ENCODE assay signal across 10 mouse cellular contexts in genomic region chr8:47461650-47462049, GRCm38 (mm10). TPM values are rescaled to one million over a fixed set of nuclear protein-coding genes. Genes with fewer than 3 reads are reported as not detected.
DNase-seq lines count a peak whose midpoint lies in the region; TF ChIP-seq lines count a peak whose summit lies in the region.
"Had no signal": no experiment of that assay in that cellular context is flagged by ENCODE, and none has a peak within 500 bp of the region (broad histone marks: within the 10 kb centered on the region; RNA-seq: fewer than 3 reads in every experiment).

No protein-coding gene starts in this region.

- no peaks in the 10 kb centered on the region for H3K27me3 ChIP-seq in heart, adult 2 months (ENCODE audit: control insufficient read depth, insufficient read depth, low read length)
- H3K27me3 ChIP-seq: embryonic facial prominence, embryonic 15.5 days; liver, embryonic 13.5 days had no signal

- WGBS in heart, adult 2 months: 23% methylated on average over 10 of the region's 10 CpGs

- peaks cover 2% of the 10 kb centered on the region; the same call in 1 of the 2 replicates for H3K36me3 ChIP-seq in heart, adult 2 months (ENCODE audit: control insufficient read depth, insufficient read depth, low read length)
- H3K36me3 ChIP-seq: embryonic facial prominence, embryonic 15.5 days; liver, embryonic 13.5 days had no signal

- H3K79me2 ChIP-seq in heart, adult 2 months (replicated peaks; ENCODE audit: control insufficient read depth, insufficient read depth, low read length): no peaks in the 10 kb centered on the region

- H3K4me1 ChIP-seq in heart, adult 2 months (ENCODE audit: control insufficient read depth, insufficient read depth, low read length): peaks cover 1% of the 10 kb centered on the region; the same call in 1 of the 2 replicates
- H3K4me1 ChIP-seq: embryonic facial prominence, embryonic 15.5 days; liver, embryonic 13.5 days had no signal

- intact Hi-C loops in left cerebral cortex, postnatal 4 days (cut with DNase I): no loop called here
- intact Hi-C loops in heart, adult 2 months (cut with DNase I): loop anchor here (10.0 kb wide), 1 partner anchor 47 kb away; no protein-coding TSS in a partner anchor

- TF ChIP-seq POLR2A in heart, adult 2 months (IDR thresholded peaks at IDR 0.05; ENCODE audit: insufficient read depth, low read depth, low read length): peak; percentile 51; the same call in 1 of the 2 replicates

- 0 out of 2 replicates have a peak, but pooled peaks have one; percentile 32 for TF ChIP-seq EP300 in heart, adult 2 months (IDR thresholded peaks at IDR 0.05; ENCODE audit: insufficient read depth, low read depth, low read length)

- no peak overlapping the region for H3K9ac ChIP-seq in heart, adult 2 months (ENCODE audit: low read depth, low read length)
- H3K9ac ChIP-seq: embryonic facial prominence, embryonic 15.5 days; liver, embryonic 13.5 days had no signal

- peak overlapping the region; percentile 75 for H3K27ac ChIP-seq in heart, adult 2 months
- H3K27ac ChIP-seq: embryonic facial prominence, embryonic 15.5 days; liver, embryonic 13.5 days had no signal

- H3K4me3 ChIP-seq in heart, adult 2 months: no peak overlapping the region
- H3K4me3 ChIP-seq: embryonic facial prominence, embryonic 15.5 days; liver, embryonic 13.5 days had no signal

- no peak for TF ChIP-seq CTCF in heart, adult 2 months (IDR thresholded peaks at IDR 0.05)

- peak; percentile 55 for DNase-seq in left cerebral cortex, adult 11 months (ENCODE audit: low spot score)
- DNase-seq in left cerebral cortex, postnatal 4 days: no peak
- peak; percentile 56 to 68 for DNase-seq in heart, adult 2 months
- DNase-seq in kidney, postnatal 4 days: peak; percentile 32 to 53
- peak; percentile 21 for DNase-seq in right cerebral cortex, postnatal 25 days
- no peak for DNase-seq in spleen, adult 18-20 months
- DNase-seq in c-Kit-positive CD71-positive TER-119-positive erythroid progenitor cells, embryonic 14.5 days (ENCODE audit: low spot score): no peak
- DNase-seq in gastrocnemius, postnatal 10 days: no peak
- DNase-seq: liver, embryonic 13.5 days had no signal

RNA-seq across cellular contexts. Expression of gene Stox2, which starts 15.5 kb away (rescaled TPM):
- total RNA-seq in left cerebral cortex, postnatal 4 days (2021): 100 to 1,000 TPM; 118 to 122 TPM
- 10 to 100 TPM; 10.1 to 11.3 TPM for total RNA-seq in heart, adult 2 months (2021)
- polyA plus RNA-seq in heart, adult 2 months (2012; rRNA removed): 2.6 and 5.7 TPM in 2 replicates
- total RNA-seq in gastrocnemius, postnatal 10 days (2021): 10 to 100 TPM in 1 of 2 experiments, 1 to 10 TPM in 1; 10.0 to 15.0 TPM

Comparison
In these comparisons a context has a peak if more than half of its experiments do, and no peak if none do; other contexts are left out.
1. DNase-seq: peak in left cerebral cortex, adult 11 months (single experiment), heart, adult 2 months (2 of 2), kidney, postnatal 4 days (2 of 2) and right cerebral cortex, postnatal 25 days (single experiment); none in left cerebral cortex, postnatal 4 days (single experiment), spleen, adult 18-20 months (0 of 2), c-Kit-positive CD71-positive TER-119-positive erythroid progenitor cells, embryonic 14.5 days (single experiment) and gastrocnemius, postnatal 10 days (single experiment).
2. RNA of gene Stox2, which starts 15.5 kb away (total RNA-seq): 118 to 122 TPM in left cerebral cortex, postnatal 4 days; 10.0 to 15.0 TPM in gastrocnemius, postnatal 10 days and 10.1 to 11.3 TPM in heart, adult 2 months; every median in the first group is over 4 times any median in the second.